Mouse (Mus musculus) hindbrain, embryonic 11.5 days (tissue): ENCODE data around the gene Rftn1. TPM values are rescaled to one million over a fixed set of nuclear protein-coding genes. Genes with fewer than 3 reads are reported as not detected.
A peak's percentile ranks its signal among the peaks of the same experiment; 100 is the strongest.

Source experiments
- ATAC-seq: fragments of 200-750 bp; cut with Nextera tagmentation; 2 replicates; pipeline ENCODE4 v1.8.0; 2017; ENCODE audit warnings: mild to moderate bottlenecking, moderate TSS enrichment, moderate library complexity; ENCODE audit not compliant: low FRiP score
- DNase-seq: peaks from one replicate; pipeline ENCODE4 v3.0.0-alpha.2; 2015; ENCODE audit warnings: low spot score
- H3K27ac ChIP-seq: fragments of 300-500 bp; sonication (generic); 2 replicates; pipeline ENCODE4 v1.5.1; 2014; ENCODE audit warnings: mild to moderate bottlenecking, low read depth, low read length
- H3K27me3 ChIP-seq: fragments of 300-500 bp; sonication (generic); 2 replicates; pipeline ENCODE4 v1.6.1; 2014; ENCODE audit warnings: mild to moderate bottlenecking, low read length, moderate library complexity, mixed read lengths; ENCODE audit not compliant: control insufficient read depth, insufficient read depth
- H3K36me3 ChIP-seq: fragments of 300-500 bp; sonication (generic); 2 replicates; pipeline ENCODE4 v1.6.1; 2014; ENCODE audit warnings: mild to moderate bottlenecking, low read length, moderate library complexity, mixed read lengths; ENCODE audit not compliant: control insufficient read depth, insufficient read depth
- H3K4me1 ChIP-seq: fragments of 300-500 bp; sonication (generic); replicated peaks from 2 replicates; pipeline ENCODE4 v1.6.1; 2014; ENCODE audit warnings: low read length, mixed read lengths; ENCODE audit not compliant: control insufficient read depth, insufficient read depth
- H3K4me2 ChIP-seq: fragments of 300-500 bp; sonication (generic); replicated peaks from 2 replicates; pipeline ENCODE4 v1.6.1; 2014; ENCODE audit warnings: mild to moderate bottlenecking, low read depth, low read length
- H3K4me3 ChIP-seq: fragments of 300-500 bp; sonication (generic); 2 replicates; pipeline ENCODE4 v1.5.1; 2014; ENCODE audit warnings: low read depth, low read length
- H3K9ac ChIP-seq: fragments of 300-500 bp; sonication (generic); 2 replicates; pipeline ENCODE4 v1.6.1; 2014; ENCODE audit warnings: low read depth, low read length
- H3K9me3 ChIP-seq: fragments of 300-500 bp; sonication (generic); 2 replicates; pipeline ENCODE4 v1.6.1; 2016; ENCODE audit warnings: low read length; ENCODE audit not compliant: control insufficient read depth
- WGBS: fragments of 180-500 bp; shearing (Covaris S2); extraction: QIAGEN DNeasy Blood & Tissue Kit; methylation state at CpG from one replicate; pipeline ENCODE4 v1.1.7; 2014; 5-methylcytosine and 5-hydroxymethylcytosine counted together
- polyA plus RNA-seq: library from polyadenylated mRNA; unstranded; fragments of >200 nt; fragmentation: Nextera tagmentation; extraction: Ambion mirVana; gene quantifications from 2 replicates; pipeline ENCODE4 v1.2.1, GENCODE M21; 2014

The Rftn1 gene
- polyA plus RNA-seq, 1 experiment from 2014 or later, result 5.6 TPM

DNA sequence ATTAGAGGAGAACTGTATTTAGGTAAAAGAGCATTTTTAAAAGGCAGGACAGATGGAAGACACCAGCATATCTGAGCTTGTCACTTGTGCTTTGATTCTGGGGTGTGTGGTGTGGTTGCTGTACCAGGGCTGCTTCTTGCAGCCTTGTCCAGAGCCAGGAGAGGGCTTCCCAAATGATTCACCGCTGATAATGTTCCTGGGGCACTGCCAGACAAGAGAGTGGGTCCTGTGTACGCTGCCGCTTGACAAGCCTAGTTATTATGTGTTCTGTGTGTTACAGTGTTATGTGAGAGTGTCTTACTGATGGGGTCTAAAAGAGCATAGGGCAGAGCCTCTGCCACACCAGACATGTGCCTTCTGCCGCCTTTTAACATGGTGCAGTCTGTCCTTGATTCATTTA lies 153.1 kb downstream of the Rftn1 start:
- WGBS, result 88% methylated on average over 4 of the region's 4 CpGs
- Histone ChIP-seq H3K36me3 (no peaks in the 10 kb centered on the region), H3K27me3 (no peaks in the 10 kb centered on the region), H3K9ac (no peak overlapping the region), H3K9me3 (no peaks in the 10 kb centered on the region), H3K27ac (no peak overlapping the region), H3K4me1 (0 out of 2 replicates have a peak, but pooled peaks cover 2% of the 10 kb centered on the region), H3K4me3 (no peak overlapping the region), H3K4me2 (no peak overlapping the region)
- no peak for DNase-seq
- no peak for ATAC-seq

DNA sequence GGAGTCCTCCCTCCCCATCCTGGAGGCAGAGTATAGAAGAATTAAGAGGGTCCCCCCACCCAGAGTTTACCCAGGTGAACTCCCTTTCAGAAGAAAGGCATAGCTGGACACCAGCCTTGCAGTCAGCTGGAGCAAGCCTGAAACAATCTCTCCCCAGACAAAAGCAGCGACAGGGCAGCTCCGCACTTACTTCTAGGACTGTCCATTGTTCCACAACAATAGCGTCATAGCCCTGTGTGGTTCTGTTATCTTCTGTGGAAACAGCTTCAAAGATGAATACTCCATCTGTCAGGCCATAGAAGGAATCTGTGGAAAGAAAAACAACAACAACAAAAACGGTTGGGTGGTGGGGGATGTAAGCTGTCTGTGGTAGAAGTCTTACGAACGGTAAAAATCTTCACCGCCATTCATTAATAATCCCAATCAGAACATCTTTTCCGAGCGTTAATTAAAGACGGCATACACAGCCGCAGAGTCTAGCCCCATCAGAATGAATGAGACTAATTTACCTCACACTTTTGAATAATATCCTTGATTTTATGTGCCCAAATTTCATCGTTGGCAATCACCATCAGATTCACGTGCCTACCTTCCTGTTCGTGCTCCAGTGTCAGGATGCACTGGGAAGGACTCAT lies 153.6 kb downstream of the Rftn1 start:
- Histone ChIP-seq H3K4me2 (no peak overlapping the region), H3K9ac (no peak overlapping the region), H3K27ac (no peak overlapping the region), H3K4me3 (no peak overlapping the region), H3K36me3 (no peaks in the 10 kb centered on the region), H3K27me3 (no peaks in the 10 kb centered on the region), H3K9me3 (no peaks in the 10 kb centered on the region), H3K4me1 (0 out of 2 replicates have a peak, but pooled peaks cover 2% of the 10 kb centered on the region)
- WGBS, result 66% methylated on average over 14 of the region's 14 CpGs
- DNase-seq (no peak), ATAC-seq (peak; percentile 59; the same call in 1 of the 2 replicates)

GRCm38 (mm10) chr17:50033698-50034097 lies 156.8 kb downstream of the Rftn1 start:
- Histone ChIP-seq H3K9me3 (no peaks in the 10 kb centered on the region), H3K27me3 (no peaks in the 10 kb centered on the region), H3K4me2 (no peak overlapping the region), H3K4me3 (no peak overlapping the region), H3K27ac (no peak overlapping the region), H3K9ac (no peak overlapping the region), H3K4me1 (0 out of 2 replicates have a peak, but pooled peaks cover 2% of the 10 kb centered on the region), H3K36me3 (no peaks in the 10 kb centered on the region)
- ATAC-seq (no peak), DNase-seq (no peak)
- 80% methylated on average over 6 of the region's 6 CpGs for WGBS

GRCm38 (mm10) chr17:50031548-50032491 lies 158.7 kb downstream of the Rftn1 start:
- no peak overlapping the region for H3K9ac ChIP-seq
- 91% methylated on average over 13 of the region's 13 CpGs for WGBS
- no peak for DNase-seq
- H3K27ac ChIP-seq, result no peak overlapping the region
- no peaks in the 10 kb centered on the region for H3K4me1 ChIP-seq
- H3K4me3 ChIP-seq, result no peak overlapping the region
- H3K27me3 ChIP-seq, result no peaks in the 10 kb centered on the region
- no peaks in the 10 kb centered on the region for H3K9me3 ChIP-seq
- H3K36me3 ChIP-seq, result no peaks in the 10 kb centered on the region
- ATAC-seq, result no peak
- no peak overlapping the region for H3K4me2 ChIP-seq

- Histone ChIP-seq H3K9ac (no peak overlapping the region), H3K4me2 (no peak overlapping the region), H3K9me3 (no peaks in the 10 kb centered on the region), H3K4me1 (peaks cover 2% of the 10 kb centered on the region), H3K27ac (no peak overlapping the region), H3K4me3 (no peak overlapping the region), H3K27me3 (no peaks in the 10 kb centered on the region), H3K36me3 (no peaks in the 10 kb centered on the region)
- DNase-seq (no peak), ATAC-seq (no peak)
- 76% methylated on average over 1 of the region's 1 CpGs for WGBS
Measured at GRCm38 (mm10) chr17:50025651-50026050, 164.8 kb downstream of the Rftn1 start.

DNA sequence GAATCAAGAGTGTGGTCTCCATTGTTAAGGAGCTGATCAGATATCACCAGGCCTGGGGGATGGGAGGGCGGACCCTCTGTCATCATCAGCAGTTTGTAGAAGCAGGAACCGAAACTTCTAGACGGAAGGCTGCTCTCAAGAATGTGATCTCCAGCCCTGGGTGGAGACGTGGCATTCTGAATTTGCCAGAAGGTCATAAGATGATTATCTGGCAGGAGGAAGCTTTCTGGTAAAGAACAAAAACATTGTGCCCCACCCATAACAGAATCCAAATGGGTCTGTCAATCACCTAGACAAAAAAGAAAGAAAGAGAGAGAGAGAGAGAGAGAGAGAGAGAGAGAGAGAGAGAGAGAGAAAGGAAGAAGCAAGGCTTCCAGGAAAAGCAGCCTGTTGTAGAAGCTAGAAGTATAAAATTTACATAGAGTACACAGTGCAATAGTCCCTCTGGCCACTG lies 165.3 kb downstream of the Rftn1 start:
- 38% methylated on average over 4 of the region's 4 CpGs for WGBS
- no peak for ATAC-seq
- no peak overlapping the region for H3K27ac ChIP-seq

DNA sequence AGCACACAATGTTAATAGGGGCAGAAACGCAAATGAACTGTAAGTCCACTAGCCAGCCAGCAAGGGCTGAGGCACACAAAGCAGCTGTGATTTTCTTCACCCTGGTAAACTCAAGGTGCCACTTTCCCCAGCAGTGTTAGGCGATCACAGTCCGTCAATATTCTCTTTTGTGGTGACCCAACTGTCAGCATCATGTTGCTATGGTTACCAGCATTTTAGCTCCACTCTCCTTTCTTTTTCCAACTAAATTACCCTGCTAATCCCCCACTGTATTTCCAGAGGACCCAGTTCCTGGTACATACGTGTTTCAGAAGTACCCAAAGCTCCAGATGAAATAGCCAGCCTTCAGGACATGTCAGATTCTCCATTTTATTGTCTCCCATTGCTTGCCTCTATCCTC lies 169.1 kb downstream of the Rftn1 start:
- H3K9ac ChIP-seq, result no peak overlapping the region
- no peaks in the 10 kb centered on the region for H3K36me3 ChIP-seq
- no peaks in the 10 kb centered on the region for H3K27me3 ChIP-seq
- no peak overlapping the region for H3K27ac ChIP-seq
- no peak overlapping the region for H3K4me3 ChIP-seq
- DNase-seq (no peak), ATAC-seq (0 out of 2 replicates have a peak, but pooled peaks have one; percentile 3)
- 26% methylated on average over 4 of the region's 4 CpGs for WGBS
- no peaks in the 10 kb centered on the region for H3K9me3 ChIP-seq
- peaks cover 10% of the 10 kb centered on the region for H3K4me1 ChIP-seq
- no peak overlapping the region for H3K4me2 ChIP-seq

More for the DNA sequence above, 165.3 kb downstream of the Rftn1 start:
- no peak for DNase-seq
- Histone ChIP-seq H3K27me3 (no peaks in the 10 kb centered on the region), H3K4me2 (no peak overlapping the region), H3K4me3 (no peak overlapping the region), H3K9me3 (no peaks in the 10 kb centered on the region), H3K36me3 (no peaks in the 10 kb centered on the region), H3K9ac (no peak overlapping the region), H3K4me1 (peaks cover 4% of the 10 kb centered on the region)

GRCm38 (mm10) chr17:50020211-50021001 lies 170.1 kb downstream of the Rftn1 start:
- H3K27ac ChIP-seq, result no peak overlapping the region
- H3K27me3 ChIP-seq, result no peaks in the 10 kb centered on the region
- no peak overlapping the region for H3K4me2 ChIP-seq
- H3K36me3 ChIP-seq, result no peaks in the 10 kb centered on the region
- H3K9ac ChIP-seq, result no peak overlapping the region
- H3K9me3 ChIP-seq, result no peaks in the 10 kb centered on the region
- 52% methylated on average over 16 of the region's 16 CpGs for WGBS
- DNase-seq (peak; percentile 56), ATAC-seq (peak; percentile 55)
- H3K4me3 ChIP-seq, result no peak overlapping the region
- H3K4me1 ChIP-seq, result peaks cover 10% of the 10 kb centered on the region
